Mouse (Mus musculus): ENCODE results near the gene Spp2. TPM values are rescaled to one million over a fixed set of nuclear protein-coding genes. Genes with fewer than 3 reads are reported as not detected.

The Spp2 gene
- polyA plus RNA-seq (2012; rRNA removed) = not detected in 2 replicates

DNA sequence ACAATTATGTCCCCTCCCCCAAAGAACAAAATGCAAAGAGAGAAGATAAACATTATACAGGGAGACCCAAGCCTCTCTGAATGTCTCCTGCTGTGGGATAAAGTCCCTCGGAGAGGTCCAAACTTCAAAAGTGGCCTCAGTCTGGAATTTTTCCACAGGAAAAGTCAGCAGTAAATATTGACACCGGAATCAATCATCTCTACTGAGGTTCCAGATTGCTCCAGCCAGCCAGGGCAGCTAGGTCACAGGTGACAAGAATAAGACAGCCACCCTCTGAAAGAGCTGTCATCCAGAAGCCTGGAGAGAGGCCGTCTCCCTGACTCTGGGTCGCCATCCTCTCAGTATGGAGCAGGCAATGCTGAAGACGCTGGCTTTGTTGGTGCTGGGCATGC lies at the start of gene Spp2:
Spp2 (plus strand) TSS at position 155 of the 392 bp plus-strand sequence.
- Histone ChIP-seq H3K4me3 (ENCODE audit: control insufficient read depth, low read depth, low read length) (no peak within 1 kb of the TSS), H3K27me3 (ENCODE audit: control insufficient read depth, insufficient read depth, low read length) (no peaks in the 10 kb centered on the region), H3K36me3 (ENCODE audit: control insufficient read depth, insufficient read depth, low read length) (no peaks in the 10 kb centered on the region), H3K27ac (ENCODE audit: control insufficient read depth, insufficient read depth, low read depth, low read length) (no peak within 1 kb of the TSS), H3K4me1 (ENCODE audit: control insufficient read depth, insufficient read depth, low read length) (no peaks in the 10 kb centered on the region)
- no peak for TF ChIP-seq CTCF (IDR thresholded peaks at IDR 0.05; ENCODE audit: control insufficient read depth, insufficient read depth, insufficient replicate concordance, low read depth, low read length)
- TF ChIP-seq POLR2A (IDR thresholded peaks at IDR 0.05; ENCODE audit: control insufficient read depth, low read depth, low read length) = no peak

DNA sequence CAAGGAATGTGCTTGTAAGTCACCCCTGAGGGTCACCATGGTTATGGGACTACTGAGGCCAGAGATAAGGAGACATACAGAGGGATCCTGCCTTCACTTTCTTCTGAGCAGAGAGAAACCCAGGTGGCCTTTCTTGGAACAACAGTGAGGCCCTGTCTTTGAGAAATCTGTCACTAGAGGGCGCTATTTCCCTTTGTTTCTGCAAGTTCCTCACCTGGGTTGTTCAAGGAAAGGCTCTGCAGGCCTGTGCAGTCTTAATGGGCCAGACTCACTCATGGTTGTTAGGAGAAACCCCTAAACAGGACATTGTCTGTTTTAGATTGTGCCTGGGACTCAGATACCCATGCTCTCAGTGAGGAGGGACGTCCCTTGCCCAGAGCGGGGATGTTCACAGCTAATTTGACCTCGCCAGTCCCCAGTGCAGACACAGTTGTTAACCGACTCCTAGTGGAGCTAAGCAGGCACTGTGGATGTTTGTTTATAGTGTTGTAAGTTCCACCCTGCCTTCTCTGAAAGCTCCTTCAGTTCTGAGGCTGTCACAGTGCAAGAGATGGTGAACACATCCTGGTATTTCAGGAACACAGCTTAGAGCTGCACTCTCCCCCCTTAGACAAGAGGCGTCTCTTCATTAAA lies 49.2 kb upstream of the Spp2 start:
- Histone ChIP-seq H3K27ac (ENCODE audit: control insufficient read depth, insufficient read depth, low read depth, low read length) (no peak overlapping the region), H3K4me1 (ENCODE audit: control insufficient read depth, insufficient read depth, low read length) (no peaks in the 10 kb centered on the region; the same call in 1 of the 2 replicates), H3K4me3 (ENCODE audit: control insufficient read depth, low read depth, low read length) (no peak overlapping the region), H3K27me3 (ENCODE audit: control insufficient read depth, insufficient read depth, low read length) (no peaks in the 10 kb centered on the region), H3K36me3 (ENCODE audit: control insufficient read depth, insufficient read depth, low read length) (no peaks in the 10 kb centered on the region)
- TF ChIP-seq POLR2A (IDR thresholded peaks at IDR 0.05; ENCODE audit: control insufficient read depth, low read depth, low read length) (no peak), CTCF (IDR thresholded peaks at IDR 0.05; ENCODE audit: control insufficient read depth, insufficient read depth, insufficient replicate concordance, low read depth, low read length) (peak; percentile 51; the same call in 1 of the 2 replicates)

DNA sequence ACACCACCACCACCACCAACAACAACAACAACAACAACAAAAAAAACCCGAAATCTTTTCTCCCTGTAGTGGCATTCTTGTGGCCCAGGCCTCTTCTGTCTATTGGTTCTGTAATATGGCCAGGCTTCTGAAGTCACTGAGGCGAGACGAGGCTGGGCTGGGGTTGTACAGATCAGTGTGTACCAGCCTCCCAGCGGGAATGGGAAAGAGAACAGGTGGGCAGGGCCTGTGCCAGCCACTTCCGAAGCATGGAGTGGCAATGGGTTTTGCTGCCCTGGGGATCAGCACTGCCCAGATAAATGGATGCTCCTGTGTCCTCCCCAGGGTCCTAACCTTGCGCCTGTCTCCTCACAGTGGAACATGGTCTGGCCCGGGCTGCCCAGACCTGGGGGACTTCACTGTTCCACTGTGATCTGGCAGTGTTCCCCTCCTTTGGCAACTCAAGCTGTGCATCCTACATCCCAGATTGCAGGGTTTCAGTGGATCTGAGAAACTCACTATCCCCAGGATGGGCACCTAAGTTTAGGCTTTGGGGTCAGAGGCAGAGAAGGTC lies 48.6 kb upstream of the Spp2 start:
- Histone ChIP-seq H3K4me3 (ENCODE audit: control insufficient read depth, low read depth, low read length) (no peak overlapping the region), H3K4me1 (ENCODE audit: control insufficient read depth, insufficient read depth, low read length) (no peaks in the 10 kb centered on the region), H3K27ac (ENCODE audit: control insufficient read depth, insufficient read depth, low read depth, low read length) (no peak overlapping the region), H3K27me3 (ENCODE audit: control insufficient read depth, insufficient read depth, low read length) (no peaks in the 10 kb centered on the region), H3K36me3 (ENCODE audit: control insufficient read depth, insufficient read depth, low read length) (no peaks in the 10 kb centered on the region)
- TF ChIP-seq POLR2A (IDR thresholded peaks at IDR 0.05; ENCODE audit: control insufficient read depth, low read depth, low read length) = no peak
- no peak for TF ChIP-seq CTCF (IDR thresholded peaks at IDR 0.05; ENCODE audit: control insufficient read depth, insufficient read depth, insufficient replicate concordance, low read depth, low read length)

DNA sequence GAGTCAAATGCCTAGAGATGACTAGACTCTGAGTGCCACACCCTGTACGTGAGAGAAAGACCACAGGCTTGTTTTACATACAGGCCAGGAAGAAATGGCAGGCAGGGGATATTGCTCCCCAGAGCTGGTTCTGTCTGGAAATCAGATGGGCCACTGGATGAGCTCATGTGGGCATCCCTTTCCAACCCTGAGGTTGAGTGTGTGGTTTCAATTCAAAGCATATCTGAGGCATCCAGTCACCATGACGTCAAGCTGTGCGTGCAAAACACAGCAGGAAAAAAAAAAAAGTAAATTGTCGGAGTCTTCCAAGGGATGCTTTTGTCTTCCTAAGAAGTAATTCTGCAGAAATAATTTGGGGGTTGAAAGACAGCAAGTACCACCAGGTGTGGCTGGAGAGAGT lies 45.7 kb upstream of the Spp2 start:
- Histone ChIP-seq H3K4me1 (ENCODE audit: control insufficient read depth, insufficient read depth, low read length) (no peaks in the 10 kb centered on the region), H3K27me3 (ENCODE audit: control insufficient read depth, insufficient read depth, low read length) (no peaks in the 10 kb centered on the region), H3K36me3 (ENCODE audit: control insufficient read depth, insufficient read depth, low read length) (no peaks in the 10 kb centered on the region), H3K27ac (ENCODE audit: control insufficient read depth, insufficient read depth, low read depth, low read length) (no peak overlapping the region), H3K4me3 (ENCODE audit: control insufficient read depth, low read depth, low read length) (no peak overlapping the region)
- TF ChIP-seq POLR2A (IDR thresholded peaks at IDR 0.05; ENCODE audit: control insufficient read depth, low read depth, low read length) (no peak), CTCF (IDR thresholded peaks at IDR 0.05; ENCODE audit: control insufficient read depth, insufficient read depth, insufficient replicate concordance, low read depth, low read length) (no peak)

DNA sequence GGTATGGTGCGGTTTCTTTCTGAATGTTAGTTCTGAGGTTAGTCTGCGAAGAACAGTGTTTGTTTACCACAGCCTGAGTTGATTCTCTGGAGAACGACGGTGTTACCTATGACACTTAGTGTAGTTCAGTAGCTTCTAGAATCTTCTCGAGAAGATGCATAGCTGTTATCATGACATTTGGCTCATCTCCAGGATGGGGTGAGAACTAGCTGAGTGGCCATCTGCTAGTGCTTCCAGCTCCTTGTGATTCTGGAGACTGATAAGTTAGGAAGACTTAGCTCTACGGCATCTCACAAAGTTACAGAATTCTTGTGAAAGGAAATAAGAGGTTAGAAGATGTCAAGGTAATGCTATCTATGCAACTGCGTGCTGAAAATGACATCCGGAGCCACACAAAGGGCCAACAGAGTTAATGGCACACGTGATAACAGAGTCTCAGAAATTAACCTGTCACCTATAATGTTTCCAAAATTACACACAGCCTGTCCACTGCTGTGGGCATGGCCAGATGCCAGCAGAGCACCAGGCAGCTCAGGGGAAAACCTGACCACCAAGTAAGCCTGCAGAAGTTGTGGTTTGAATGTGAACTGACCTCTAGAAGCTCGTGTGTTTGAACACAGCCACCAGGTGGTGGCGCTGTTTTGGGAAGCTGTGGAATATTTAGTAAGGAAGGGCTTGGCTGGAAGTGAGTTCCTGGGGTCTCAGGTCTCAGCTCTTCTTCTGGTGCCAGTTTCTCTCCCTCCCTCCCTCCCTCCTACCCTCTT lies 39.7 kb upstream of the Spp2 start:
- Histone ChIP-seq H3K27me3 (ENCODE audit: control insufficient read depth, insufficient read depth, low read length) (no peaks in the 10 kb centered on the region), H3K4me1 (ENCODE audit: control insufficient read depth, insufficient read depth, low read length) (no peaks in the 10 kb centered on the region), H3K27ac (ENCODE audit: control insufficient read depth, insufficient read depth, low read depth, low read length) (no peak overlapping the region), H3K36me3 (ENCODE audit: control insufficient read depth, insufficient read depth, low read length) (no peaks in the 10 kb centered on the region), H3K4me3 (ENCODE audit: control insufficient read depth, low read depth, low read length) (no peak overlapping the region)
- TF ChIP-seq CTCF (IDR thresholded peaks at IDR 0.05; ENCODE audit: control insufficient read depth, insufficient read depth, insufficient replicate concordance, low read depth, low read length) (no peak), POLR2A (IDR thresholded peaks at IDR 0.05; ENCODE audit: control insufficient read depth, low read depth, low read length) (no peak)

DNA sequence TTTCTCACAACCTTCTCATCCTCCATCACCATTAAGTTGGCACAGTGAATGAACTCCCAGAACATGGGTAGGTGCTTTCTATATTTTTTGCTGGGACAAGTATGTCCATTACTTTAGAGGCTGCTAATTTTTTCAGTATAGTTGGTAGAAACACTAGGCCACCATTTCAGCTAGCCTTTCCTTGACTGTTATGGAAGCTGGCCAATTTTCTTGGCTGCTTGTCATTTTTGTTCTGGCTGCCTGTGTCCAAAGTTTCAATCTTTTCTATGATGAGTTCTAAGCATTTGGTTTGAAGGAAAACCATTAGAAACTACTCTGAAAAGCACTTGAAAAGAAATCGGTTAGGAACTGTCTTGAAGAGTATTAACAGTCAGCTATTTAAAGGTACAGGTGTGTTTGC lies 28.3 kb upstream of the Spp2 start:
- H3K4me3 ChIP-seq (ENCODE audit: control insufficient read depth, low read depth, low read length) = no peak overlapping the region
- TF ChIP-seq POLR2A (IDR thresholded peaks at IDR 0.05; ENCODE audit: control insufficient read depth, low read depth, low read length) (no peak), CTCF (IDR thresholded peaks at IDR 0.05; ENCODE audit: control insufficient read depth, insufficient read depth, insufficient replicate concordance, low read depth, low read length) (no peak)
- no peaks in the 10 kb centered on the region for H3K36me3 ChIP-seq (ENCODE audit: control insufficient read depth, insufficient read depth, low read length)
- H3K27ac ChIP-seq (ENCODE audit: control insufficient read depth, insufficient read depth, low read depth, low read length) = no peak overlapping the region
- H3K27me3 ChIP-seq (ENCODE audit: control insufficient read depth, insufficient read depth, low read length) = no peaks in the 10 kb centered on the region
- H3K4me1 ChIP-seq (ENCODE audit: control insufficient read depth, insufficient read depth, low read length) = no peaks in the 10 kb centered on the region

DNA sequence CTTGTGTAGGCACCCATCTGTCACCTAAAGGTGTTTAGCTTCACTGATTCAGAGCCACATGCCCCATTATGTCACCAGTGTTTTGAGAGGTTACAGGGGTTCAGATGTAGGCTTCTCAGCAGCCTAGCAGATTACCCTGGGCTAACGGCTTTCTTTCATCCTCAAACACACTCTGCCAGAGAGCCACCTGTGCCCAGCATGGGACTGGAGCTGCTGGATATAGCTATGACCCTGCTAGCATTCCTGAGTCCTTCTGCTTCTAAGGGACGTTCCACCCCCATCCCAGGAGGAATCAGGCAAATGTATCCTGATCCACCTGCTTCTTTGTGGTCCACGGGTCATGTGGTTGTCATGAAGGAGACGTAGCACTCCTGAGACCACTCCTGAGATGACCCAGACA lies 15.1 kb upstream of the Spp2 start:
- Histone ChIP-seq H3K4me1 (ENCODE audit: control insufficient read depth, insufficient read depth, low read length) (no peaks in the 10 kb centered on the region), H3K27me3 (ENCODE audit: control insufficient read depth, insufficient read depth, low read length) (no peaks in the 10 kb centered on the region), H3K36me3 (ENCODE audit: control insufficient read depth, insufficient read depth, low read length) (no peaks in the 10 kb centered on the region), H3K27ac (ENCODE audit: control insufficient read depth, insufficient read depth, low read depth, low read length) (no peak overlapping the region), H3K4me3 (ENCODE audit: control insufficient read depth, low read depth, low read length) (no peak overlapping the region)
- no peak for TF ChIP-seq CTCF (IDR thresholded peaks at IDR 0.05; ENCODE audit: control insufficient read depth, insufficient read depth, insufficient replicate concordance, low read depth, low read length)
